In genomic region chr2:26139034-26139544, GRCm38 (mm10) we compare ENCODE assay signal across 8 mouse cellular contexts. TPM values are rescaled to one million over a fixed set of nuclear protein-coding genes. Genes with fewer than 3 reads are reported as not detected.
DNase-seq lines count a peak whose midpoint lies in the region; ATAC-seq and TF ChIP-seq lines count a peak whose summit lies in the region.

No protein-coding gene starts in this region.

- no peak for ATAC-seq in hindbrain, embryonic 11.5 days (ENCODE audit: low FRiP score)
- ATAC-seq in midbrain, embryonic 13.5 days, result no peak
- no peak for ATAC-seq in granulocyte monocyte progenitor cell, adult 5-6 weeks (replicated peaks; ENCODE audit: poor library complexity, severe bottlenecking)

- peaks cover 13% of the 10 kb centered on the region for H3K4me1 ChIP-seq in kidney, adult 2 months (ENCODE audit: control insufficient read depth, insufficient read depth, low read length)
- H3K4me1 ChIP-seq in bone marrow macrophage, adult 2 months (ENCODE audit: control insufficient read depth, insufficient read depth, low read length), result peaks cover 16% of the 10 kb centered on the region
- peaks cover 8% of the 10 kb centered on the region; the same call in 1 of the 2 replicates for H3K4me1 ChIP-seq in hindbrain, embryonic 11.5 days (replicated peaks; ENCODE audit: control insufficient read depth, insufficient read depth, low read length)
- peaks cover 23% of the 10 kb centered on the region for H3K4me1 ChIP-seq in midbrain, embryonic 13.5 days (replicated peaks)

- no peaks in the 10 kb centered on the region for H3K9me3 ChIP-seq in hindbrain, embryonic 11.5 days (ENCODE audit: control insufficient read depth, low read length)
- no peaks in the 10 kb centered on the region for H3K9me3 ChIP-seq in midbrain, embryonic 13.5 days

- H3K27me3 ChIP-seq in kidney, adult 2 months (replicated peaks; ENCODE audit: control insufficient read depth, insufficient read depth, low read length), result no peaks in the 10 kb centered on the region
- no peaks in the 10 kb centered on the region for H3K27me3 ChIP-seq in hindbrain, embryonic 11.5 days (ENCODE audit: control insufficient read depth, insufficient read depth, low read length)
- H3K27me3 ChIP-seq in midbrain, embryonic 13.5 days, result no peaks in the 10 kb centered on the region

- peak overlapping the region; percentile 81 for H3K4me2 ChIP-seq in hindbrain, embryonic 11.5 days (replicated peaks; ENCODE audit: low read depth, low read length)
- peak overlapping the region; percentile 92 for H3K4me2 ChIP-seq in midbrain, embryonic 13.5 days (replicated peaks)

- no peak for TF ChIP-seq CTCF in kidney, adult 2 months (conservative IDR thresholded peaks at IDR 0.05; ENCODE audit: insufficient read depth, insufficient read length, low read depth, low read length)
- TF ChIP-seq CTCF in bone marrow macrophage, adult 2 months (IDR thresholded peaks at IDR 0.05; ENCODE audit: low read depth, low read length), result no peak

- peak overlapping the region; percentile 83 for H3K4me3 ChIP-seq in kidney, adult 2 months (ENCODE audit: insufficient read depth, low read depth, low read length)
- peak overlapping the region; percentile 89 for H3K4me3 ChIP-seq in bone marrow macrophage, adult 2 months (ENCODE audit: insufficient read depth, low read length)
- peak overlapping the region; percentile 74 for H3K4me3 ChIP-seq in hindbrain, embryonic 11.5 days (ENCODE audit: low read depth, low read length)
- H3K4me3 ChIP-seq in midbrain, embryonic 13.5 days (replicated peaks), result peak overlapping the region; percentile 77

- 44% methylated on average over 7 of the region's 7 CpGs for WGBS in kidney, adult 2 months
- WGBS in hindbrain, embryonic 11.5 days, result 56% methylated on average over 7 of the region's 7 CpGs
- WGBS in midbrain, embryonic 13.5 days, result 51% methylated on average over 7 of the region's 7 CpGs

- peak overlapping the region; percentile 92 for H3K27ac ChIP-seq in kidney, adult 2 months (ENCODE audit: insufficient read depth, low read depth, low read length)
- peak overlapping the region; percentile 80 for H3K27ac ChIP-seq in bone marrow macrophage, adult 2 months (ENCODE audit: insufficient read depth, low read depth, low read length)
- peak overlapping the region; percentile 95; the same call in 1 of the 2 replicates for H3K27ac ChIP-seq in hindbrain, embryonic 11.5 days (ENCODE audit: low read depth, low read length)
- peak overlapping the region; percentile 97 for H3K27ac ChIP-seq in midbrain, embryonic 13.5 days

- DNase-seq in kidney, adult 2 months, result peak; percentile 19
- no peak for DNase-seq in kidney, adult 8-10 months
- no peak for DNase-seq in hindbrain, embryonic 11.5 days (ENCODE audit: low spot score)
- DNase-seq in left cerebral cortex, postnatal 10 days (ENCODE audit: extremely low spot score in 1 of 2, low spot score in 2 of 2), result no peak
- no peak for DNase-seq in ovary, postnatal 10 days (ENCODE audit: low spot score)

- intact Hi-C loops in left cerebral cortex, postnatal 10 days (cut with DNase I), result no loop called here

- H3K36me3 ChIP-seq in kidney, adult 2 months (ENCODE audit: control insufficient read depth, insufficient read depth, low read length), result no peaks in the 10 kb centered on the region
- H3K36me3 ChIP-seq in hindbrain, embryonic 11.5 days (ENCODE audit: control insufficient read depth, insufficient read depth, low read length), result peaks cover 2% of the 10 kb centered on the region; the same call in 1 of the 2 replicates
- H3K36me3 ChIP-seq in midbrain, embryonic 13.5 days, result peaks cover 16% of the 10 kb centered on the region

- H3K9ac ChIP-seq in hindbrain, embryonic 11.5 days (ENCODE audit: low read depth, low read length), result peak overlapping the region; percentile 77
- peak overlapping the region; percentile 86 for H3K9ac ChIP-seq in midbrain, embryonic 13.5 days (replicated peaks)

- TF ChIP-seq POLR2A in kidney, adult 2 months (IDR thresholded peaks at IDR 0.05; ENCODE audit: low read depth, low read length), result no peak
- TF ChIP-seq POLR2A in bone marrow macrophage, adult 2 months (IDR thresholded peaks at IDR 0.05; ENCODE audit: borderline replicate concordance, low read depth, low read length), result no peak

RNA-seq across cellular contexts. Expression of gene Nacc2, which starts 16.1 kb away (rescaled TPM):
- polyA plus RNA-seq in kidney, adult 2 months (2012; rRNA removed), result 38.1 and 57.0 TPM in 2 replicates
- polyA plus RNA-seq in bone marrow macrophage, adult 2 months (2012; ENCODE audit: insufficient read depth, insufficient read length, missing spikeins), result 17.8 and 18.0 TPM in 2 replicates
- polyA plus RNA-seq in hindbrain, embryonic 11.5 days (2014; fragmentation: Nextera tagmentation; extraction: Ambion mirVana), result 5.7 and 7.2 TPM in 2 replicates
- polyA plus RNA-seq in midbrain, embryonic 13.5 days (2015; fragmentation: Nextera tagmentation; extraction: Ambion mirVana), result 10.1 and 10.4 TPM in 2 replicates
- total RNA-seq in granulocyte monocyte progenitor cell, adult 5-6 weeks (2014; fragmentation: Nextera tagmentation), result 0.30 and 0.62 TPM in 2 replicates
- 0.57 and 0.65 TPM in 2 replicates for total RNA-seq in granulocyte monocyte progenitor cell, adult 5-6 weeks (2017)
- total RNA-seq in left cerebral cortex, postnatal 10 days (2021), result 10 to 100 TPM; 45.6 to 46.4 TPM
